Mouse (Mus musculus) testis, adult 2 months (tissue): ENCODE results near the gene Tgfbr3.

Experiments used
- CTCF ChIP-seq: fragments of 200-500 bp; IDR thresholded peaks from 2 replicates; pipeline ENCODE4 v1.5.1; 2012; ENCODE audit warnings: low read depth, mild to moderate bottlenecking, inconsistent platforms, low read length, moderate library complexity; ENCODE audit not compliant: control insufficient read depth, insufficient read depth, insufficient replicate concordance
- POLR2A ChIP-seq: fragments of 200-500 bp; IDR thresholded peaks from 2 replicates; pipeline ENCODE4 v1.6.1; 2012; ENCODE audit warnings: low read depth, mild to moderate bottlenecking, inconsistent platforms, low read length, moderate library complexity; ENCODE audit not compliant: control insufficient read depth

DNA sequence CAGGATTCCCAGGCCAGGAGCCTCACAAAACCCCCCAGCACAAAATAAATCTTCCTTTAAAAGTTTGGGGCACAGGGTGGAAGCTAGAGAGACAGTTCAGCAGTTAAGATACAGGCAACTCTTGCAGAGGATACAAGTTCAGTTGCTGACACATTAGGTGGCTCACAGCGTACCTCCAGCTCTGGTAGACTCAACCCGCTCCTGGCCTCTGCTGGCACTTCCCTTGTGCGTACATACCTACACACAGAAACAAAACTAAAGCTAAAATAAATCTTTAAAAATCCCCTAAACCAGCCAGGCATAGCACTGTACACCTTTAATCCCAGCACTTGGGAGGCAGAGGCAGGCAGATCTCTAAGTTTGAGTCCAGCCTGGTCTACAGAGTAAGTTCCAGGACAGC lies 211.1 kb downstream of the Tgfbr3 start:
- TF ChIP-seq CTCF = no peak
- TF ChIP-seq POLR2A = no peak
